Mouse (Mus musculus): ENCODE measurements around the gene Gimap8.
"Not testable (repeated sequence)": the region's sequence is repeated elsewhere in the genome, so short reads cannot be mapped to it uniquely, and the experiment has no call there.

Gene Gimap8

GRCm38 (mm10) chr6:48646995-48647394 is at the start of gene Gimap8:
Gene Gimap8, plus strand, starts transcription at chr6:48647234.
- DNase-seq, result no peak

GRCm38 (mm10) chr6:48600594-48600993 is 46.4 kb upstream of the Gimap8 start:
- no peak for DNase-seq

- DNase-seq, result peak; percentile 96
Measured at GRCm38 (mm10) chr6:48601271-48602079, 45.6 kb upstream of the Gimap8 start, which contains the start of gene Zfp775. Gene Zfp775, plus strand, starts transcription at chr6:48602063.

GRCm38 (mm10) chr6:48602080-48602741 is 44.8 kb upstream of the Gimap8 start:
- no peak for DNase-seq

GRCm38 (mm10) chr6:48608124-48608523 is 38.9 kb upstream of the Gimap8 start:
- DNase-seq, result no peak

- DNase-seq, result no peak
Measured at GRCm38 (mm10) chr6:48609512-48609911, 37.5 kb upstream of the Gimap8 start.

GRCm38 (mm10) chr6:48610657-48611056 is 36.4 kb upstream of the Gimap8 start:
- no peak for DNase-seq

- no peak for DNase-seq
Measured at GRCm38 (mm10) chr6:48613464-48613863, 33.6 kb upstream of the Gimap8 start.

GRCm38 (mm10) chr6:48614756-48615155 is 32.3 kb upstream of the Gimap8 start:
- DNase-seq, result no peak

GRCm38 (mm10) chr6:48620031-48620430 is 27.0 kb upstream of the Gimap8 start:
- no peak for DNase-seq

- not testable (repeated sequence) for DNase-seq
Measured at GRCm38 (mm10) chr6:48622186-48622843, 24.7 kb upstream of the Gimap8 start.

- no peak for DNase-seq
Measured at GRCm38 (mm10) chr6:48623460-48623859, 23.6 kb upstream of the Gimap8 start.

- no peak for DNase-seq
Measured at GRCm38 (mm10) chr6:48626464-48626863, 20.6 kb upstream of the Gimap8 start, which contains the start of gene AI854703. Gene AI854703, plus strand, starts transcription at chr6:48626764.

- DNase-seq, result peak; percentile 80
Measured at GRCm38 (mm10) chr6:48626984-48627383, 20.1 kb upstream of the Gimap8 start.

- no peak for DNase-seq
Measured at GRCm38 (mm10) chr6:48627511-48627924, 19.5 kb upstream of the Gimap8 start.

- no peak for DNase-seq
Measured at GRCm38 (mm10) chr6:48628377-48628776, 18.7 kb upstream of the Gimap8 start.

- DNase-seq, result peak; percentile 76
Measured at GRCm38 (mm10) chr6:48628808-48629660, 18.0 kb upstream of the Gimap8 start.

GRCm38 (mm10) chr6:48629661-48630034 is 17.4 kb upstream of the Gimap8 start:
- DNase-seq, result no peak

- no peak for DNase-seq
Measured at GRCm38 (mm10) chr6:48630831-48631230, 16.2 kb upstream of the Gimap8 start.

- no peak for DNase-seq
Measured at GRCm38 (mm10) chr6:48635105-48635504, 11.9 kb upstream of the Gimap8 start.

- DNase-seq, result no peak
Measured at GRCm38 (mm10) chr6:48636515-48636914, 10.5 kb upstream of the Gimap8 start.

- DNase-seq, result no peak
Measured at GRCm38 (mm10) chr6:48637811-48638500, 9.1 kb upstream of the Gimap8 start.
